8 mouse cellular contexts compared by ENCODE assay signal in genomic region chr17:26390666-26391065, GRCm38 (mm10). TPM values are rescaled to one million over a fixed set of nuclear protein-coding genes. Genes with fewer than 3 reads are reported as not detected.
"Had no signal": no experiment of that assay in that cellular context is flagged by ENCODE, and none has a peak within 500 bp of the region (broad histone marks: within the 10 kb centered on the region; RNA-seq: fewer than 3 reads in every experiment).

No protein-coding gene starts in this region.

- DNase-seq: kidney, adult 18-20 months; kidney, postnatal 25 days; liver; liver, embryonic 13.5 days; liver, postnatal 0 days; lung, postnatal 14 days; right cerebral cortex, postnatal 14 days had no signal

RNA-seq across cellular contexts. Expression of gene Neurl1b, which starts 24.0 kb away (rescaled TPM):
- total RNA-seq: monocyte, adult 5-6 weeks had no signal
